Mouse (Mus musculus) midbrain, embryonic 15.5 days (tissue): ENCODE data around the gene Taok3. TPM values are rescaled to one million over a fixed set of nuclear protein-coding genes. Genes with fewer than 3 reads are reported as not detected.

ENCODE experiments used
- ATAC-seq: fragments of 200-750 bp; cut with Nextera tagmentation; replicated peaks from 2 replicates; pipeline ENCODE4 v1.8.0; 2017; ENCODE audit warnings: moderate TSS enrichment
- H3K27ac ChIP-seq: fragments of 300-500 bp; sonication (generic); 2 replicates; pipeline ENCODE4 v1.5.1; 2015; ENCODE audit warnings: mild to moderate bottlenecking, inconsistent platforms
- H3K27me3 ChIP-seq: fragments of 300-500 bp; sonication (generic); replicated peaks from 2 replicates; pipeline ENCODE4 v1.6.1; 2015; ENCODE audit warnings: inconsistent platforms
- H3K36me3 ChIP-seq: fragments of 300-500 bp; sonication (generic); replicated peaks from 2 replicates; pipeline ENCODE4 v1.6.1; 2015; ENCODE audit warnings: inconsistent platforms
- H3K4me1 ChIP-seq: fragments of 300-500 bp; sonication (generic); 2 replicates; pipeline ENCODE4 v1.6.1; 2015; ENCODE audit warnings: inconsistent platforms
- H3K4me2 ChIP-seq: fragments of 300-500 bp; sonication (generic); 2 replicates; pipeline ENCODE4 v1.6.1; 2015; ENCODE audit warnings: inconsistent platforms, mild to moderate bottlenecking, moderate library complexity
- H3K4me3 ChIP-seq: fragments of 300-500 bp; sonication (generic); 2 replicates; pipeline ENCODE4 v1.5.1; 2015; ENCODE audit warnings: mild to moderate bottlenecking, inconsistent platforms
- H3K9ac ChIP-seq: fragments of 300-500 bp; sonication (generic); 2 replicates; pipeline ENCODE4 v1.6.1; 2015; ENCODE audit warnings: mild to moderate bottlenecking, inconsistent platforms
- H3K9me3 ChIP-seq: fragments of 300-500 bp; sonication (generic); 2 replicates; pipeline ENCODE4 v1.6.1; 2016; ENCODE audit warnings: inconsistent platforms
- WGBS: fragments of 180-500 bp; shearing (Covaris S2); methylation state at CpG from one replicate; pipeline ENCODE4 v1.1.7; 2015; ENCODE audit warnings: mixed read lengths; 5-methylcytosine and 5-hydroxymethylcytosine counted together
- polyA plus RNA-seq: library from polyadenylated mRNA; unstranded; fragments of >200 nt; fragmentation: Nextera tagmentation; extraction: Ambion mirVana; gene quantifications from 2 replicates; pipeline ENCODE4 v1.2.1, GENCODE M21; 2015

Gene Taok3
- polyA plus RNA-seq, 1 experiment from 2014 or later = 59.2 TPM

- no peak overlapping the region for H3K4me2 ChIP-seq
- no peak overlapping the region for H3K4me3 ChIP-seq
- H3K4me1 ChIP-seq = no peaks in the 10 kb centered on the region
- no peak overlapping the region for H3K9ac ChIP-seq
- no peaks in the 10 kb centered on the region for H3K9me3 ChIP-seq
- no peaks in the 10 kb centered on the region for H3K36me3 ChIP-seq
- H3K27me3 ChIP-seq = no peaks in the 10 kb centered on the region
- no peak for ATAC-seq
- H3K27ac ChIP-seq = no peak overlapping the region
Observed at GRCm38 (mm10) chr5:117152944-117153343, 33.0 kb downstream of the Taok3 start.

GRCm38 (mm10) chr5:117153527-117154091 lies 33.7 kb downstream of the Taok3 start:
- no peak overlapping the region for H3K4me2 ChIP-seq
- H3K36me3 ChIP-seq = no peaks in the 10 kb centered on the region
- no peak overlapping the region for H3K27ac ChIP-seq
- H3K4me3 ChIP-seq = no peak overlapping the region
- H3K9ac ChIP-seq = no peak overlapping the region
- no peaks in the 10 kb centered on the region for H3K27me3 ChIP-seq
- no peaks in the 10 kb centered on the region for H3K4me1 ChIP-seq
- no peak for ATAC-seq
- H3K9me3 ChIP-seq = no peaks in the 10 kb centered on the region
- 83% methylated on average over 15 of the region's 15 CpGs for WGBS

- no peak for ATAC-seq
- no peaks in the 10 kb centered on the region for H3K27me3 ChIP-seq
- no peak overlapping the region for H3K4me3 ChIP-seq
- no peaks in the 10 kb centered on the region for H3K4me1 ChIP-seq
- 82% methylated on average over 7 of the region's 7 CpGs for WGBS
- H3K36me3 ChIP-seq = no peaks in the 10 kb centered on the region
- no peak overlapping the region for H3K4me2 ChIP-seq
- no peak overlapping the region for H3K9ac ChIP-seq
- H3K27ac ChIP-seq = no peak overlapping the region
- no peaks in the 10 kb centered on the region for H3K9me3 ChIP-seq
Observed at GRCm38 (mm10) chr5:117158335-117159018, 38.5 kb downstream of the Taok3 start.

- H3K4me2 ChIP-seq = no peak overlapping the region
- H3K9ac ChIP-seq = no peak overlapping the region
- H3K36me3 ChIP-seq = no peaks in the 10 kb centered on the region
- no peak for ATAC-seq
- 62% methylated on average over 8 of the region's 8 CpGs for WGBS
- H3K27me3 ChIP-seq = no peaks in the 10 kb centered on the region
- no peak overlapping the region for H3K4me3 ChIP-seq
- no peak overlapping the region for H3K27ac ChIP-seq
- no peaks in the 10 kb centered on the region for H3K9me3 ChIP-seq
- no peaks in the 10 kb centered on the region for H3K4me1 ChIP-seq
Observed at GRCm38 (mm10) chr5:117159326-117159725, 39.4 kb downstream of the Taok3 start.

GRCm38 (mm10) chr5:117159805-117160291 lies 39.9 kb downstream of the Taok3 start:
- no peaks in the 10 kb centered on the region for H3K27me3 ChIP-seq
- H3K4me3 ChIP-seq = no peak overlapping the region
- H3K9me3 ChIP-seq = no peaks in the 10 kb centered on the region
- H3K9ac ChIP-seq = no peak overlapping the region
- WGBS = 48% methylated on average over 6 of the region's 6 CpGs
- ATAC-seq = no peak
- no peaks in the 10 kb centered on the region for H3K4me1 ChIP-seq
- no peak overlapping the region for H3K27ac ChIP-seq
- no peak overlapping the region for H3K4me2 ChIP-seq
- no peaks in the 10 kb centered on the region for H3K36me3 ChIP-seq

- Histone ChIP-seq H3K4me1 (no peaks in the 10 kb centered on the region), H3K27me3 (no peaks in the 10 kb centered on the region), H3K4me3 (no peak overlapping the region), H3K36me3 (no peaks in the 10 kb centered on the region), H3K9me3 (no peaks in the 10 kb centered on the region), H3K4me2 (no peak overlapping the region), H3K9ac (no peak overlapping the region), H3K27ac (no peak overlapping the region)
- no peak for ATAC-seq
- WGBS = 70% methylated on average over 10 of the region's 10 CpGs
Observed at GRCm38 (mm10) chr5:117160499-117160898, 40.6 kb downstream of the Taok3 start.

- no peaks in the 10 kb centered on the region for H3K4me1 ChIP-seq
- no peaks in the 10 kb centered on the region for H3K36me3 ChIP-seq
- H3K9me3 ChIP-seq = no peaks in the 10 kb centered on the region
- H3K27me3 ChIP-seq = no peaks in the 10 kb centered on the region
- 93% methylated on average over 13 of the region's 13 CpGs for WGBS
- ATAC-seq = no peak
- no peak overlapping the region for H3K4me3 ChIP-seq
- no peak overlapping the region for H3K27ac ChIP-seq
- H3K9ac ChIP-seq = no peak overlapping the region
- no peak overlapping the region for H3K4me2 ChIP-seq
Observed at GRCm38 (mm10) chr5:117163790-117164189, 43.9 kb downstream of the Taok3 start.

- Histone ChIP-seq H3K4me2 (no peak overlapping the region), H3K4me1 (no peaks in the 10 kb centered on the region), H3K27me3 (no peaks in the 10 kb centered on the region), H3K4me3 (no peak overlapping the region), H3K9ac (no peak overlapping the region), H3K27ac (no peak overlapping the region), H3K9me3 (no peaks in the 10 kb centered on the region), H3K36me3 (no peaks in the 10 kb centered on the region)
- no peak for ATAC-seq
- WGBS = 82% methylated on average over 5 of the region's 5 CpGs
Observed at GRCm38 (mm10) chr5:117164516-117164915, 44.6 kb downstream of the Taok3 start.

GRCm38 (mm10) chr5:117164923-117165322 lies 45.0 kb downstream of the Taok3 start:
- Histone ChIP-seq H3K27me3 (no peaks in the 10 kb centered on the region), H3K9me3 (no peaks in the 10 kb centered on the region), H3K9ac (no peak overlapping the region), H3K27ac (no peak overlapping the region), H3K4me3 (no peak overlapping the region), H3K36me3 (no peaks in the 10 kb centered on the region), H3K4me1 (no peaks in the 10 kb centered on the region), H3K4me2 (no peak overlapping the region)
- 69% methylated on average over 2 of the region's 2 CpGs for WGBS
- no peak for ATAC-seq

- H3K4me2 ChIP-seq = no peak overlapping the region
- H3K9me3 ChIP-seq = no peaks in the 10 kb centered on the region
- ATAC-seq = no peak
- H3K9ac ChIP-seq = no peak overlapping the region
- H3K4me1 ChIP-seq = no peaks in the 10 kb centered on the region
- no peak overlapping the region for H3K27ac ChIP-seq
- WGBS = 90% methylated on average over 2 of the region's 2 CpGs
- no peaks in the 10 kb centered on the region for H3K36me3 ChIP-seq
- H3K27me3 ChIP-seq = no peaks in the 10 kb centered on the region
- H3K4me3 ChIP-seq = no peak overlapping the region
Observed at GRCm38 (mm10) chr5:117165946-117166345, 46.0 kb downstream of the Taok3 start.

GRCm38 (mm10) chr5:117166811-117167365 lies 47.0 kb downstream of the Taok3 start:
- WGBS = 88% methylated on average over 11 of the region's 11 CpGs
- Histone ChIP-seq H3K4me2 (no peak overlapping the region), H3K36me3 (no peaks in the 10 kb centered on the region), H3K27ac (no peak overlapping the region), H3K4me3 (no peak overlapping the region), H3K27me3 (no peaks in the 10 kb centered on the region), H3K9ac (no peak overlapping the region), H3K9me3 (no peaks in the 10 kb centered on the region), H3K4me1 (no peaks in the 10 kb centered on the region)
- ATAC-seq = no peak

- H3K27me3 ChIP-seq = no peaks in the 10 kb centered on the region
- no peak overlapping the region for H3K4me2 ChIP-seq
- no peaks in the 10 kb centered on the region for H3K9me3 ChIP-seq
- H3K4me3 ChIP-seq = no peak overlapping the region
- no peak overlapping the region for H3K9ac ChIP-seq
- no peaks in the 10 kb centered on the region for H3K4me1 ChIP-seq
- 88% methylated on average over 14 of the region's 14 CpGs for WGBS
- no peak overlapping the region for H3K27ac ChIP-seq
- H3K36me3 ChIP-seq = no peaks in the 10 kb centered on the region
- no peak for ATAC-seq
Observed at GRCm38 (mm10) chr5:117168351-117169100, 48.6 kb downstream of the Taok3 start.
